Mouse (Mus musculus) myocyte (in vitro differentiated cells): ENCODE measurements around the gene Prpf8.

Source experiments
- MAX ChIP-seq: IDR thresholded peaks from one replicate; pipeline ENCODE4 v1.6.1; 2011; ENCODE audit warnings: low read depth, mild to moderate bottlenecking, control low read depth
- MYOD1 ChIP-seq, 3 experiments: IDR thresholded peaks; one replicate each; pipeline ENCODE4 v1.6.1; 2011; ENCODE audit warnings: control low read depth in 2 of 3, low read depth in 2 of 3, mild to moderate bottlenecking in 2 of 3, moderate library complexity in 1 of 3; ENCODE audit not compliant: insufficient read length in 2 of 3, control insufficient read depth in 1 of 3
- MYOG ChIP-seq, 3 experiments: IDR thresholded peaks; one replicate each; pipeline ENCODE4 v1.6.1; 2011; ENCODE audit warnings: control low read depth in 2 of 3, low read depth in 2 of 3, mild to moderate bottlenecking in 2 of 3; ENCODE audit not compliant: insufficient read length in 2 of 3, control insufficient read depth in 1 of 3, insufficient read depth in 1 of 3
- POLR2A ChIP-seq: IDR thresholded peaks from one replicate; pipeline ENCODE4 v1.6.1; 2011; ENCODE audit warnings: low read depth, mild to moderate bottlenecking, control low read depth, moderate library complexity; ENCODE audit not compliant: insufficient read length
- TCF12 ChIP-seq: IDR thresholded peaks from one replicate; pipeline ENCODE4 v1.6.1; 2011; ENCODE audit warnings: mild to moderate bottlenecking, control low read depth; ENCODE audit not compliant: poor library complexity, insufficient read depth, severe bottlenecking

GRCm38 (mm10) chr11:75532340-75533277 lies 46.0 kb downstream of the Prpf8 start:
- no peak for TF ChIP-seq TCF12
- TF ChIP-seq POLR2A = no peak
- TF ChIP-seq MYOD1 (IDR thresholded peaks at IDR 0.05; ENCODE audit: control insufficient read depth in 1 of 3, insufficient read length in 2 of 3, low read depth in 2 of 3) = no peak
- TF ChIP-seq MAX = no peak
- no peak for TF ChIP-seq MYOG (IDR thresholded peaks at IDR 0.05; ENCODE audit: control insufficient read depth in 1 of 3, insufficient read depth in 1 of 3, insufficient read length in 2 of 3, low read depth in 2 of 3)
